Mouse (Mus musculus): ENCODE data around the gene Boc.

Gene Boc

DNA sequence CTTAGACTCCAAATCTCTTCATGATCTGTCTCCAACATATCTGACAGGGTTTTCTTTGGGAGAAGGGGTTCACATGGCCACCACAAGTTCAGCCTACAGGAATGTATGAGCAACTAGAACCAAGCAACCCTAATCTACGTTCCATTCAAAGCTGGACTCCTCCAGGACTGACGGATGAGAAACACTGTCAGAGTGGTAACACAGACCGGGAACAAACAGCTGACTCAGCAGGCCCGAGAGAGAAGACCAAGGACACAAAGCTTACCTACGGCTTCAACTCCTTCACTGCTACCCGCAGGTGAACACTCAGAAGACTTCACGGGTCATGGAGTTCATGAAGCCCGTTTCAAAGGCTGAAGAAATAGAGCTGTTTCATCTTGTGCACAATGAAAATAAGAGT lies 4.8 kb downstream of the Boc start:
- no peak for DNase-seq (ENCODE audit: extremely low spot score, low read depth, low spot score)

GRCm38 (mm10) chr16:44552726-44553125 lies 6.0 kb downstream of the Boc start:
- no peak for DNase-seq (ENCODE audit: extremely low spot score, low read depth, low spot score)

DNA sequence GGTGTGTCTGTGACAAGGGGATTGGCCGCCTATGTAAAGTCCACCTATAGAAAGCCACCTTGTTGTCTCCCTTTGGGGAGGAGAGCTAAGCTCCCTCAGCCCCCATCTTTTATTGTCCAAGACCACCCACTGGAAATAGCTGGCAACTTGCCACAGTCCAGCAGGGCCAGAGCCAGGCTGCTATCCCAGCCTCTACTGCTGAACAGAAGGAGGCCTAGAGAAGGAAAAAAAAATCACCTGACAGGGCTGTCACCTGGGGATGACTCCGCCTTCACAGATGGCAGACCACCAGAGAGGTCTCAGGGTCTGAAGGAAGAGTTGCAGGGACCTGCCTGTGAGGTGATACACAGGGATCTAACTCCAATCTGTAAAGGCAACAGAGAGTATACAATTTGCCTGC lies 6.7 kb downstream of the Boc start:
- DNase-seq (ENCODE audit: extremely low spot score, low read depth, low spot score) = no peak

- DNase-seq (ENCODE audit: extremely low spot score, low read depth, low spot score) = no peak
Measured at GRCm38 (mm10) chr16:44551491-44551890, 7.2 kb downstream of the Boc start.

DNA sequence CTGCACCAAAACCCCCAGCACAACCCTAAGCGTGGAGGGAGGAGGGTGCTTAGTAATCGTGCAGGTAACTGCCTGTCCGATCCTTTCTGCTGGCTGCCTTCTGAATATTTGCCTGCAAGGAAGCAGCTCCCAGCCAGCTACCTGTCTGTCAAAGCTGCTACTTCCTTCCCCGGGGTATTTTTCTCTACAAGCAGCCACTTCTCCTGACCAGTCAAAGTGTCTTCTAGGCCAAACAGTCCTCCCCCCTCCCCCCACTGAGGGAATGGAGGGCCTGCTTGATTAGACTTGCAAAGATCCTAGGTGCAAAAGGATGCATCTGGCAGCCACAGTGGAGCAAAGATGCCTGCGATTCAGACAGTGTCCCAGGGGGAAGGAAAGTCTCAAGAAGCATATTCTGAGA lies 7.9 kb downstream of the Boc start:
- DNase-seq (ENCODE audit: extremely low spot score, low read depth, low spot score) = no peak

DNA sequence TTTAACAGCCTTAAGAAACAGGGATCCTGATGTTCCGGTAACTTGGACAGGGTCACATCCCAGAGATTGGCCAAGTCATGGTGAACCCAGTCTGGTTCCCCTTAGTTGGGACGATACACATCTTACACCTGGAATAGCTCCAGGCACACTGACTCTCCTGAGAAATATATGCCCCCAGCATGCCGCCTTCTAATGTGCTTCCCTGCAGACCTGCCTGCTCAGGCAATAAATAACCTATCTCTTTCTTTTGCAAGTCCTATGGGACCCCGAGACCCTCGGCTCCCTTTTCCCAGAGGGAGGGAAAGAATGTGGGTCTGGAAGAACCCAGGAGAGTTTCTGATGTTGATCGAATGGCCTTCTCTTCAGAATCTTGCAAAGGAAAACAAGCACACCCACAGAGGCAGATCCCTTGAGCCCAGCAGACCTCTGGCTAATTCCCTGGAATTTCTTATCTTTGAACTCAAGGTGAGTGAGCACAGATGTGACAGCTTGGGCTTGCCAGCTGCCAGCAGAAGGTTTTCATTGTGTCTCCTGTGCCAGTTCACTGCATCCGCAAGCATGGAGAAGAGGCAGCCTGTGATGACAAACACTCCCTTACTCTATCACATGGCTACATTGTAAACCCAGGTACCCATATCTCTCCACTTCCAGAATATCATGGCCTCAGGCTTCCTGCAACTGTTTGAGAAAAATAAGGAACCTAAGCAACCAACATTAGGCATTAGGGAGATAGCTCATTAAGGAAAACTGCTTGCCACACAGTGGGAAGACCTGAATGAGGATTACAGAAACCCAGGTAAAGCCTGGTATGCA lies 8.6 kb downstream of the Boc start:
- DNase-seq (ENCODE audit: extremely low spot score, low read depth, low spot score) = no peak

- DNase-seq (ENCODE audit: extremely low spot score, low read depth, low spot score) = no peak
Measured at GRCm38 (mm10) chr16:44549381-44549780, 9.3 kb downstream of the Boc start.

GRCm38 (mm10) chr16:44547976-44548375 lies 10.7 kb downstream of the Boc start:
- DNase-seq (ENCODE audit: extremely low spot score, low read depth, low spot score) = no peak

DNA sequence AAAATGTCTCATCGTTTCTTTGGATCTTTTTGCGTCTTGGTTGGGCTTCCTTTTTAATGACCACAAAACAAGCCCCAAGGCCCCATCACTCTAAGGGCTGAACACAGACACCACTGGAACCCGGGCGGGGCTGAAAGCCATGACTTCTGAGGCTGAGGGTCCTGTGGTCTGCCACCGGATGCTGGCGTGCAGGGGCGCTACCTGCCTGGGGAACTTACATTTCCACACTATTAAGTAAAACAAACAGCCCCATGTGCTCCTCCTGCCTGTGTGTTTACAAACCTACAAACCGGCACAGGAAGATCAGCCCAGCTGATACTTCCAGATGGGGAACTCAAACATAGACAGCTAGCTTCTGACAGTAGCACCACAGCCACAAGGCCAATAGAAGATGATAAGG lies 11.9 kb downstream of the Boc start:
- no peak for DNase-seq (ENCODE audit: extremely low spot score, low read depth, low spot score)

GRCm38 (mm10) chr16:44545939-44546338 lies 12.8 kb downstream of the Boc start:
- no peak for DNase-seq (ENCODE audit: extremely low spot score, low read depth, low spot score)

DNA sequence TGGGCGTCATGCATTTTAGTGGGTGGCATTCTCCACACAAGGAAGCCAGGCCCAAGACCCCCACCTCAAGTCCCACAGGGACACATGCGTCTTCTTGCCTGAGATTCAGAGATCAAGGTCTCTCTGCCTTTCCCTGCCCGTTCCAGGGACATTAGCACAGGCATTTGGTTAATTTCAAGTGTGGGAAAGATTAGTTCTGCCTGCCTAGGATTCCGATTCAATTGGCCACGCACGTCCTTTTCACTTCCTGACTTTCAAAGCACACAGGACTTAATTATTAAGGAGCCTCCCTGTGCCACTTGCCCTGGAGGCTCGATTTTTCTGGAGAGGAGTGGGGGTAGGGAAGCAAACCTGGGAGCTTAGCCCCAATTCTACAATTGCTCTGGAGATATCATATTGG lies 13.5 kb downstream of the Boc start:
- no peak for DNase-seq (ENCODE audit: extremely low spot score, low read depth, low spot score)

DNA sequence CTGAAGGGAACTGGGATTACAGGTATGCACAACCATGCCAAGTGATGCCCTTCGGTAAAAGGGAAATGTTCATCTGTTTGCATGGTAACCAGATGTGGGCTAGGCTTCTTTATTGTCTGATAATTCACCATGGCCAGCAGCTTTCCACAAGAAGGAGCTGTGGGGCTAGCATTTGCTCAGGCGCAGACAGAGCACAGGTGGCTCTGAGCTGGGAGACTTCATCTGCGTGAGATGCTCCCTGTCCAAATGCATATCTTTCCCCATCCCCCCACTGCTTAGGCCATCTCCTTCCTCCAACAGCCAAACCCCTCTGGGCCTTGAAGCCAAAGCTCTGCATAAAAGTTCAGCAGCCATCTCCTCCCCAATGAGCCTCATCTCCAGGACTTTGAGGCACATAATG lies 15.6 kb downstream of the Boc start:
- DNase-seq (ENCODE audit: extremely low spot score, low read depth, low spot score) = no peak

DNA sequence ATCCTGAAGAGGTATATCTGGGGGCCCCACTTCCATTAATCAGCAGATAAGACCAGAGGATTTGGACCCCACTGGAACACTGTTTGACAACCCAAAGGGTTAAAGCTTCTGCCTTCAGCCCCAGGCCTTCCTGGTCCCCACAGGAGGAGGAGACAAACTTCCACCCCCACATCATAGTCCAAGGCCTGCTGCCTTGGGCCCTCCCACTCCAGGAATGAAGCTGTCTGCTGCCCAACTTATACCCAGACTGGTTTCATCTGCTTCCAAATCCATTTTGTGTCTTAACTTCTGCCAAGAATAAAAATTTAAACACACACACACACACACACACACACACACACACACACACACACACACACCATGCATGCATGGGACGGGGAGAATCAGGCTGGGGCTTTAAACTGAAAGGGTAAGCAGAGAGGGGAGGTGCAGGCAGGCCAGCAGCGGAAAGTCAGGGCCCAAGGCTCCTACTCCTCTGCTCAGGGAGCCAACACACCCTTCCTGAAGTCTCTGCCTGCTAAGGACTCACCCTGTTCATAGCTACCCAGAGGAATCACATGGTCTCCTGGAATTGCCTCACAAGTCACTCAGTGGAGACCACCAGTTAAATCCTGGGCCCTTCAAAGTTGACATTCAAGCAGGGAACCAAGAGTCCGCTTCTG lies 16.5 kb downstream of the Boc start:
- DNase-seq (ENCODE audit: extremely low spot score, low read depth, low spot score) = no peak

DNA sequence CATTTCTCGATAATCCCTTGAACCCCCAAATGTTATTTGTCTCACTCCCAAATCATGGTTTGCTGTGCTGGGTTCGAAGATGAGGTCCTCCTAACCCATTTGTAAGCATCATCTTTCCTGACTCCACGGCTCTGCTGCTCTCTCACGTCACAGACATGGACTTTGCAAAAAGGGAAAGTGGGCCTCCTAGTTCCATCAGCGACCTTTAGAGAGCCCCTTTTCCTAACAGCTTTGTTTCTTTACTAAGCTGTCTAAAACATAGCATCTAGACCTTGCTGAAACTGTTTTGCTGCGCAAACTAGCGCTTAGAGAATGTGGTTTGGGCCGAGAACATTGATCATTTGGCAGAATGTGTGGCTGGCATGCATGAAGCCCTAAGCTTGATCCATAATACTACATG lies 19.1 kb downstream of the Boc start:
- no peak for DNase-seq (ENCODE audit: extremely low spot score, low read depth, low spot score)

- DNase-seq (ENCODE audit: extremely low spot score, low read depth, low spot score) = no peak
Measured at GRCm38 (mm10) chr16:44538401-44539395, 20.0 kb downstream of the Boc start.

GRCm38 (mm10) chr16:44534122-44534521 lies 24.6 kb downstream of the Boc start:
- no peak for DNase-seq (ENCODE audit: extremely low spot score, low read depth, low spot score)

DNA sequence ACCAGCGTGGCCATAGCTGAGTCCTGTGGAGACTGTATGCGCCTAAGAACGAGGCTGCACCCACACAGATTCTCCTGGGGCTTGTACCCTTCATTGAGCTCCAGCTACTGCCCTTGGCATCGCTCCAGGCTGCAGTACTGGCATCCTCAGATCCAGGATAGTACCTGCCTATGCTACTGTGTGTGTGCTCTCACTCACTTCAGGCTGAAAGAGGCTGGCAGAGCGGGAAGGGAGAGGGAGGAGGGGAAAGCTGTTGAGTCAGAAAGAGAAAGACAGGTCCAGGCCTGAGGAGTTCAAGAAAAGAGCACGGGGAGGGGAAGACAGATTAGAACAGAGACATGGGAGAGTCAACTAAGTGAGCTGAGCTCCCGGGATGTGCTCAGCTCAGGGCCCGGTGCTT lies 25.2 kb downstream of the Boc start:
- no peak for DNase-seq (ENCODE audit: extremely low spot score, low read depth, low spot score)

DNA sequence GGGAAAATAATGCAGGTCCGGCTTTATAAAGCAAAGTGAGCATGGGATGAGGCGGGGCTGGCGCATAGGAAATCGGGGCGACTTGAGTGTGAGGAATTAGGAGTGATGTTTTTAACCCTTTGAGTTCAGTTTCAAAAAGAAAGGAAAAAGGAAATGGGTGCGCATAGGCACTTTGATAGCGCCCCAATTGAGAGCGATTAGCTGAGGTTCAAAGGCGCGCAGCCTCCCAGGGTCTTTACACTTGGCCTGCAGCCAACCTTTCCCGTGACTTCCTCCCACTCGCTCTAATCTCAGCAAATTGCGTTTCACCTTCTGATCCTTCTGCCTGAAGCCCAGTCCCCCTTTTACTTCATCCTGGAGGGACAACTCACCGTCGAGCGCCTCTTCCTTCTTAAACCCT lies 25.8 kb downstream of the Boc start:
- no peak for DNase-seq (ENCODE audit: extremely low spot score, low read depth, low spot score)

DNA sequence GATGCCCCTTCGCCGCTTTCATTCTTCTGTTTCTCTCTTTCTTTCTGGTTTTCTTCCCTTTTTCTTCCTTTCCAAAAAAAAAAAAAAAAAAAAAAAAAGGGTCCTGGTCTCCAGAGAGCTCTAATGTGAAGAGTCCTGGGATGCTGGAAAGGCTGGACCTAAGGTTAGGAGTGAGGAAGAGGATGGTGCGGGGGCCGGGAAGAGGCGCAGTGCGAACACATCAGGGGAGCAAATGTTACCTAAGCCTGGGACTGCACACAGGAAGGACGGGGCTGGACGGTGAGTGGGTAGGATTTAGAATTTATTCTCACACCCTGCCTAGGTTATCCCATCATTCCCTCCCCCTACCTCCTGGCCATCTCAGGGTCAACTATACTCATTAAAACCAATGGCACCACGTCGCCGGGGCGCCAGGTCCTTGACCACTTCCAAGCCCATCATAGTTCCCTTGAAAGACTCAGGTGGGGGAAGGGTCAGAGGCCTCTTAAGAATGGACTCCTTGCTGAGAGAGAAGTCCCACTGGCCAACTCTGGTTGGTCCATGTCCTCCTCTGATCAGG lies 27.4 kb downstream of the Boc start:
- no peak for DNase-seq (ENCODE audit: extremely low spot score, low read depth, low spot score)

DNA sequence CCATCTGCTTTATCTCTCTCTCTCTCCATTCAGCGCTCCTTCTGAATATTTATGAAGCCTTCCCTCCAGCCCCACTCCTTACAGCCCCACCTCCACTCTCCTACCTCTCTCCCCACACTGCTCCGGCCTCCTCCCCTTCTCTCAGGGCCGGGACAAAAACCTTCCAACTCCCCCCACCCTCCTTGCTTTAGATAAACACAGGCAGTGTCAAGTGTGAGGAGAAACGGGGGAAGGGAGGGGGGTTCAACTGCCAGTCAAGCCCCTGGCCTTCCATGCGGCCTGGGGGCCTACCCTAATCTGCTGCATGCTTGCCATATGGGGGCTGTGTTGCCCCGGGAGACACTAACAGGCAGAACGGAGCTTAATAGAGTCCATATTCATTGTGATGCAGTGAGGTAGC lies 27.9 kb downstream of the Boc start:
- no peak for DNase-seq (ENCODE audit: extremely low spot score, low read depth, low spot score)

DNA sequence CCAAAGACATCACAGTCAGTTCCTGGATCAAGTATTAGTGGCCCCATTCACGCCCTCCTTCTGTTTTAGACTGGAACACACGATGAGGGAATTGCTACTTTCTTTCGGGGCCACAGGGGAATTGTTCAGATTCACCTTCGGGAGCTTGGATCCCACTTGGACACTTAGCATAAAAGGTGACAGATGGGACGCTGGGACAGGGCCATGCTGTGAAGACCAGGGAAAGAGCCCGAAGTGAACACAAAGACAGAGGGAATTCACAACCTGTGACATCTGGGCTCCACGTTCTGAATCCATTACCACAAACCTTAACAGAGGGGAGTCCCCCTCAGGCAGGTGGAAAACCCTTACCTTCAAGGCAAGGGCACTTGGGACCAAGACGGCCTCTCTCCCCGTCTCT lies 28.5 kb downstream of the Boc start:
- no peak for DNase-seq (ENCODE audit: extremely low spot score, low read depth, low spot score)
